Mouse (Mus musculus) cerebellum, postnatal 14 days (tissue): ENCODE measurements around the gene Polr1d.

ENCODE experiments used
- DNase-seq, 2 experiments: peaks; one replicate each; pipeline ENCODE4 v3.0.0; 2021; ENCODE audit warnings: mixed read lengths in 2 of 2

The Polr1d gene

GRCm38 (mm10) chr5:147147340-147147739 is 70.5 kb downstream of the Polr1d start:
- DNase-seq = no peak

- peak; percentile 9 to 11 for DNase-seq
These were observed 78.0 kb downstream of the Polr1d start for GRCm38 (mm10) chr5:147154806-147155371.

- DNase-seq = peak; percentile 10 to 19
These were observed 78.7 kb downstream of the Polr1d start for GRCm38 (mm10) chr5:147155449-147156133.

GRCm38 (mm10) chr5:147156376-147156775 is 79.5 kb downstream of the Polr1d start:
- DNase-seq = no peak

GRCm38 (mm10) chr5:147157441-147157840 is 80.6 kb downstream of the Polr1d start:
- no peak for DNase-seq

GRCm38 (mm10) chr5:147159320-147159719 is 82.5 kb downstream of the Polr1d start:
- no peak for DNase-seq

- no peak for DNase-seq
These were observed 82.9 kb downstream of the Polr1d start for GRCm38 (mm10) chr5:147159792-147160191.
